Mouse (Mus musculus) gastrocnemius, postnatal 25 days (tissue): Measurements from ENCODE around the gene Gm13030. TPM values are rescaled to one million over a fixed set of nuclear protein-coding genes. Genes with fewer than 3 reads are reported as not detected.
"Not testable (repeated sequence)": the region's sequence is repeated elsewhere in the genome, so short reads cannot be mapped to it uniquely, and the experiment has no call there.

Source experiments
- DNase-seq: peaks from one replicate; pipeline ENCODE4 v3.0.0; 2022
- long read RNA-seq, 2 experiments: library from polyadenylated mRNA; stranded (forward); transcript quantifications; one replicate each; pipeline ENCODE4 v2.0.0; 2021
- total RNA-seq, 2 experiments: library from RNA; stranded (reverse); gene quantifications; 1 replicate in 1 of 2; 2 replicates in 1 of 2; pipeline ENCODE4 v1.2.3; 2021

The Gm13030 gene
- total RNA-seq: not detected
- long read RNA-seq, experiment 1: 0 reads
- long read RNA-seq, experiment 2: 0 reads

DNA sequence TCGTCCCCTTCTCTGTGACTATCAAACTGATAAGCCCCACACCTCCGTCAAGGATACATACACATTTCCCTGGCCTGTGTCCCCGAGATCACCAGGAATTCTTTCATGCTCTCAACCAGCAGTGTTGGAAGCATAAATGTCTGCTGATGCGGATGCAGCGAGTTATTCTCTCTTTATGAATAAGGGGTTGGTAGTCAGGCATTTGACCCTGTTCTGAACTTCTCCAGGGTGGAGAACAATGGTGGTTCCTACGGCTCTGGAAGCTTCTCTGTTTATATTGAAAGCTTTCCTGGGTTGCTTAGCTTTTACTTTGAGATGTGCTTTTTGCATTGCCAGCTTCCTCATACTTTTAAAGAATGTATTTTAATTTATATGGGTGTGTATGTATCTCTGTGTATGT is at the start of gene Gm13030:
Gene Gm13030 (minus strand): TSS at position 101 of the 400 bp plus-strand sequence.
- no peak for DNase-seq

DNA sequence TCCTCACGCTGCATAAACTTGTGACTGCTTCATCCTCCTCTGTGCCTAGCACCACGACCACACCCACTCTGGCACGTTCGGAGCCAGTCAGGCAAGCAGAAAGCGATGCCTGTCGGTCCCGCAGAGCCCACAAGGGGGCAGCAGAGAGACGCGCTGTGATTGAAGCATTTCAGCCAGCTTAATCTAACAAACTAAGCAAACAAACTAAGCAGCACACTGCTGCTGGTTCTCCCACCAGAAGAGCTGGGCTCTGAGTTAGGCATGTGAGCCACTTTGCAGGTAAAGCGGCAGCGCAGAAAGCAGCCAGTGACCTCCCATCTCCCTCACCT is 48.3 kb upstream of the Gm13030 start:
- DNase-seq: peak; percentile 88

- no peak for DNase-seq
Measured at GRCm38 (mm10) chr4:138921254-138922130, 47.7 kb upstream of the Gm13030 start.

DNA sequence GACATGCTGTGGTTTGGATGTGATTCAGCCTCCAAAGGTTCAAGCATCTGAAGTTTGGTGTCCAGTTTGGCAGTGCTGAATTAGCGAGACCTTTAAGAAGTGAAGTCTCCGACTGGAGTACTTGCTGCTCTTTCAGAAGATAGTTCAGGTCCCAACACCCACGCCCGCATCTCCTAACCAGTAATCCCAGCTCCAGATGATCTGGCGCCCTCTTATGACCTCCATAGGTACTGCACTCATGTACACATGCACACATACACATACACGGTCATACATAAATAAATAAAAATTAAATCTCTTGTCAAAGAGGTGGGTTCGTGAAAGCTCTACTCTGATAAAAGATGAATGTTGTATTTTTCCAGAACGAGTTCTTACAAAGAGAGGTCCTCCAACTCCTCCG is 43.5 kb upstream of the Gm13030 start:
- no peak for DNase-seq

GRCm38 (mm10) chr4:138913797-138914196 is 40.0 kb upstream of the Gm13030 start, which contains the start of gene Otud3:
Gene Otud3 (minus strand): TSS chr4:138913945.
- peak; percentile 95 for DNase-seq

- no peak for DNase-seq
Measured at GRCm38 (mm10) chr4:138913141-138913787, 39.5 kb upstream of the Gm13030 start.

- no peak for DNase-seq
Measured at GRCm38 (mm10) chr4:138905624-138906337, 32.0 kb upstream of the Gm13030 start.

DNA sequence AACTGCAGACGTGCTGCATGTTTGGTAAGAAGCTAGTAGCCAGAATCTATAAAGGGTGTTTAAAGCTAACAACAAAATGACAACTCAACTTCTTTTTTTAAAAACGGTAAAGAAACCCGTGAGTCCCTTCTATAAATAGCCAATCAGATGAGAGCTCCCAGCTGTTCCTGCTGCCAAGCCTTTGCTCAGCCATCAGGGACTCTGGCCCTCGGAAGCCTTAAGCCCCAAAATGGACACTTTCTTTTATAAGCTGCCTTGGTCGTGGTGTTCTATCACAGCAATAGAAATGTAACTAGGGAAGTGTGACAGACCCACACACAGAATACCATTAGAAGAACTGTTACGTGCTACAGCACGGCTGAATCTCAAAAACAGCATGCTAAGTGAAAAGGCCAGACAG is 25.6 kb upstream of the Gm13030 start:
- no peak for DNase-seq

DNA sequence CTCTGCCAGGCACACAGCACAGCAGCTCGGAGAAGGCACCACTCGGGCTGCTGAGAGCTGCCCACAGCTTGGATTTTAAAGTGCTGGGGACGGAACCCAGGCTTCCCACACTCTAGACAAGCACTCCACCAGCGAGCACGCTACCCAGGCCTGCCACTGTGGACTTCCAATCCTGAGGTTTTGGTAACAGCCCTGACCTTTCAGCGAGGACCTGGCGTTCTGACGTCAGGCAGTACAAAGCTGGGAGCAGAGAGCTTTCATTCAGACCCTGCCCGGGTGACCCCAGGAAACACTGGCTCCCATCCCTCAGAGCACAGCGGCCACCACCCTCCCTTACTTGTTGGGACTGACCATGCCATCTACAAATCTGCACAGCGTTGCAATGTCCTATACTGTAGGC is 20.0 kb upstream of the Gm13030 start:
- not testable (repeated sequence) for DNase-seq

DNA sequence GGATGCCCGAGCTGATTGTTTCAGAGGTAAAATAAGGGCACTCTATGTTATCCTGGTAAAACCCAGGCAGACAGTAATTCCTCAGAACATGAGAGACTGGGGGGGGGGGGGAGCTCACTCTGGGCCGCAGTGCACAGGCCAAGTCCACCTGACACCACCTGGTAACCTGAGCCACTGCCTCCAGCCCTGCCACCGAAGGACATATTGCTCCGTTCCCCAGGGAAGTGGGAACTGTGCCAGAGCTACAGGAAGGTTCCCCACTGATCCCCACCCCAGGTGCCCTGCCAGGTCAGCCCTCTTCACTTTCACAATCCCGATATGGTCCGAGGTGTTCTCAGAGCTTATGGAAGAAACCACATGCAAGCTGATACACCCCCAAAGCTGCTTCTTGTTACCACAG is 18.9 kb upstream of the Gm13030 start:
- no peak for DNase-seq

GRCm38 (mm10) chr4:138889635-138890034 is 15.9 kb upstream of the Gm13030 start:
- peak; percentile 53 for DNase-seq

- no peak for DNase-seq
Measured at GRCm38 (mm10) chr4:138889165-138889564, 15.4 kb upstream of the Gm13030 start.

DNA sequence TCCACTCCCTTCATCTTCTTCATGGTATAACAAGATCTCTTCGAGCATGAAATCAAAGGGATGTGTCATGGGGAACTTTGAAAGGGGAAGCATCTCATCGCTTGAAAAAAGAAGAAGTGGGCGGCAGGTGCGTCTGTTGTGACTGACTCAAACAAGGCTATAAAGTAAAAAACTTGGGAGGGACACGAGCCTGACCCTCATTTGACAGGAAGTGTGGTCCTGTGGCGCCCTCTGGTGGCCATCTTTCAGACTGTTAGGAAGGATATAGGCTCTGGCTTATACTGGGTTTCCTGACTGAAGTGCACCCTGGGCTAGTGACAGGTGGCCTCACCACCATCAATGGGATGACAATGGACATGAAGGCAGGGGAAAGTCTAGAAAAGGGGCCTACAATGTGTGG is 10.5 kb upstream of the Gm13030 start:
- peak; percentile 45 for DNase-seq

DNA sequence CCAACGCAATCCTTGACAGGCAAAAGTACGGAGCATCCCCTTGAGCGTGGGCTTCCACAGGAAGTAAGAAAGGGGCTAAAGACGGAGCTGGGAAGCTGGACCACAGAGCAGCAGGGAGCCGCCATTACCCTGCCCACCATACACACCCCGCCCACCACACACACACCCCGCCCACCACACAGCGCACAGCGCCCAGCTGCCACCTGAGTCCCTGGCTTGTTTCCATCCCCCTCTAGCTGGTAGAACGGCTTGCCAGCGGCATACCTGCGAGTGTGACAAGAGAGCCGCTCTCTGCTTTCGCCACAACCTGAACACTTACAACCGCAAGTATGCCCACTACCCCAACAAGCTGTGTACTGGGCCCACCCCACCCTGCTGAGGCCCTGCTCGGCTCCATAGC is 8.4 kb upstream of the Gm13030 start:
- no peak for DNase-seq

GRCm38 (mm10) chr4:138880811-138881584 is 7.2 kb upstream of the Gm13030 start:
- DNase-seq: peak; percentile 39

- DNase-seq: no peak
Measured at GRCm38 (mm10) chr4:138879808-138880207, 6.0 kb upstream of the Gm13030 start.

- peak; percentile 41 for DNase-seq
Measured at GRCm38 (mm10) chr4:138878783-138879182, 5.0 kb upstream of the Gm13030 start.

DNA sequence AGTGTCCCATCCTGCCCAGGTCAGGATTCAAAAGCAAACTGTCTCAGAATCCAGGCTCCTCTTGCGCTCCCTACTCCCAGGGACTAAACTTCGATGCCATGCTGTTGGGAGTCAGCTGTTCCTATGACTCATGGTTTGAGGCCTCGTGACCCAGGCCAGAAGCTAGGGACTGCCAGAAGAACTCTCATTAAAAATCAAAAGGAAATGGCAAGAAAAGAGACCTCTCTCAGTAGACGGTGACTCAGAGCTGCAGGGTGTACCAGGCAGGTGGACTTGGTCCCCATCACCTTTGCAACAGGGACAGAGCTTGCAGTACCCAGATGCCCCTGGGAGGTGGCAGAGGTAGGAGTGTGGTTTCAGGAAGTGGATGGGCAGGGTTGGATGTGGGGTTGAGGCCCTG is 4.0 kb upstream of the Gm13030 start, which contains the start of gene Pla2g2e:
Gene Pla2g2e (plus strand): TSS at position 212 of the 400 bp plus-strand sequence.
- no peak for DNase-seq

GRCm38 (mm10) chr4:138875986-138876385 is 2.2 kb upstream of the Gm13030 start:
- no peak for DNase-seq

GRCm38 (mm10) chr4:138875275-138875674 is 1.5 kb upstream of the Gm13030 start:
- not testable (repeated sequence) for DNase-seq

GRCm38 (mm10) chr4:138868666-138869065 is 5.1 kb downstream of the Gm13030 start:
- no peak for DNase-seq

DNA sequence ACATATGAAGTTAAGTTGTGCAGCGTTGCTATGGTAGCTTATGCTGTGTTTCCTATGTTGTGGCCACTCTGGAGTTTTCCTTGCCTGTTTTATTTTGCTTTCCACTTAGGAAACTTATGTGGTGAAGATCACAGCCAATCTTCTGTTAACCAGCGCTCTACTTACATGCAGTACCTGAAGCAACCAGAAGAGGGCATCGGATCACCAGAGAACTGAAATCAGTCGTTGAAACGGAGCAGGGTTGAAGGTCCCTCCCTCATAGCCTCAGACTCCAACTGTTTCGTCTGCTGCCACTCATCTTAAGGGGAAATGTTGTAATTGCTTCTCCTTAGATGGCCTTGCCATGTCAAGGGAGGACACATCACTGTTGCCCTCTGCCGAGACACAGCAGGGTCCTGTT is 7.4 kb downstream of the Gm13030 start:
- peak; percentile 45 for DNase-seq
